Mouse (Mus musculus): Measurements from ENCODE around the gene Gm13285.
"Not testable (repeated sequence)": the region's sequence is repeated elsewhere in the genome, so short reads cannot be mapped to it uniquely, and the experiment has no call there.

DNA sequence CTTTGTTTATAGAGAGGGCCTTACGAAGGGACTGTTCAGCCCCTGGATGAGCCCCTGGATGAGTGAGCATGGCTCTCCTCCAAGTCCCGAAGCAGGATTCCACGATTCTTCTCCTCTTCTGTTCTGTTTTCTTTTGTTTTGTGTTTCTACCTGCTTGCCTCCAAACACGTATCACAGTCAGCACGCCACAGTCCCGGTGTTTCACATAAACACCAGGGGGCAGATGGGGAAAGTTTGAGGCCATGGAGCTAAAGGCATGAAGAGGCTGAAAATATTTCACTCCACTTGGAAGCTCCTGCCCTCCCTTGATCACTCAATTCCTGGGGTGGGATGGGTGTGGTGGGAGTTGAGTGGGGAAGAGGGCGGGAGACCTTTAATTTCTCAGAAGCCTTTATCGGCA, 37.7 kb upstream of the Gm13285 start:
- not testable (repeated sequence) for TF ChIP-seq CTCF (IDR thresholded peaks at IDR 0.05; ENCODE audit: low read depth, low read length); POLR2A (IDR thresholded peaks at IDR 0.05; ENCODE audit: insufficient read depth, low read length); EP300 (IDR thresholded peaks at IDR 0.05; ENCODE audit: insufficient read depth, low read depth, low read length)
